Mouse (Mus musculus) midbrain, embryonic 16.5 days (tissue): ENCODE data around the gene Nudt3. TPM values are rescaled to one million over a fixed set of nuclear protein-coding genes. Genes with fewer than 3 reads are reported as not detected.

Experiments
- ATAC-seq: fragments of 200-750 bp; cut with Nextera tagmentation; 2 replicates; pipeline ENCODE4 v1.8.0; 2017; ENCODE audit warnings: moderate TSS enrichment
- H3K27ac ChIP-seq: fragments of 300-500 bp; sonication (generic); 2 replicates; pipeline ENCODE4 v1.5.1; 2014; ENCODE audit warnings: mild to moderate bottlenecking, low read length, mixed read lengths
- H3K27me3 ChIP-seq: fragments of 300-500 bp; sonication (generic); 2 replicates; pipeline ENCODE4 v1.6.1; 2014; ENCODE audit warnings: low read depth, low read length, mixed read lengths; ENCODE audit not compliant: control insufficient read depth, insufficient read depth
- H3K36me3 ChIP-seq: fragments of 300-500 bp; sonication (generic); 2 replicates; pipeline ENCODE4 v1.6.1; 2014; ENCODE audit warnings: mild to moderate bottlenecking, low read length, moderate library complexity, mixed read lengths; ENCODE audit not compliant: control insufficient read depth, insufficient read depth
- H3K4me1 ChIP-seq: fragments of 300-500 bp; sonication (generic); 2 replicates; pipeline ENCODE4 v1.6.1; 2014; ENCODE audit warnings: mild to moderate bottlenecking, low read length, mixed read lengths; ENCODE audit not compliant: control insufficient read depth, insufficient read depth
- H3K4me2 ChIP-seq: fragments of 300-500 bp; sonication (generic); 2 replicates; pipeline ENCODE4 v1.6.1; 2014; ENCODE audit warnings: mild to moderate bottlenecking, low read length, mixed read lengths
- H3K4me3 ChIP-seq: fragments of 300-500 bp; sonication (generic); 2 replicates; pipeline ENCODE4 v1.5.1; 2014; ENCODE audit warnings: low read depth, mild to moderate bottlenecking, low read length, moderate library complexity, mixed read lengths
- H3K9ac ChIP-seq: fragments of 300-500 bp; sonication (generic); 2 replicates; pipeline ENCODE4 v1.6.1; 2014; ENCODE audit warnings: low read depth, low read length, mixed read lengths
- H3K9me3 ChIP-seq: fragments of 300-500 bp; sonication (generic); replicated peaks from 2 replicates; pipeline ENCODE4 v1.6.1; 2014; ENCODE audit warnings: mild to moderate bottlenecking, low read length, mixed read lengths; ENCODE audit not compliant: control insufficient read depth, poor library complexity, severe bottlenecking
- WGBS: fragments of 180-500 bp; shearing (Covaris S2); extraction: QIAGEN DNeasy Blood & Tissue Kit; methylation state at CpG from one replicate; pipeline ENCODE4 v1.1.7; 2014; 5-methylcytosine and 5-hydroxymethylcytosine counted together
- polyA plus RNA-seq: library from polyadenylated mRNA; unstranded; fragments of >200 nt; fragmentation: Nextera tagmentation; extraction: Ambion mirVana; gene quantifications from 2 replicates; pipeline ENCODE4 v1.2.1, GENCODE M21; 2015

The Nudt3 gene
- polyA plus RNA-seq, 1 experiment from 2014 or later, result 246 TPM

DNA sequence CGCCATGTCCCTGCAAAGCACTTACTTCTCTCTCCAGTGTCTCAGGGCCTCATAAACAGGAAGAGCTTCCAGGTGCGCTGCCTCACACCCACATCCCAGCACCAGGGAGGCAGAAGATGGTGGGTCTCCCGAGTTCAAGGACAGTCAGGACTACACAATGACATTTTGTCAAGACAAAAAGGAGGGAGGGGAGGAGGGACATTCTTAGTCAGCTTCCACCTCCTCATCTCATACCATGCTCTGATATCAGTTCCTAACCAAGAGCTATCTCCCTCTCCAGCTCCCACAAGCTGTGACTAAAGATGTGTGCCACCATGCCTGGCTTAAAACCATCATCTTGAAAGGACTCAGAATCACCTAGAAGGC is 11.8 kb downstream of the Nudt3 start:
- no peak overlapping the region for H3K27ac ChIP-seq
- ATAC-seq, result no peak
- WGBS, result 81% methylated on average over 3 of the region's 3 CpGs

DNA sequence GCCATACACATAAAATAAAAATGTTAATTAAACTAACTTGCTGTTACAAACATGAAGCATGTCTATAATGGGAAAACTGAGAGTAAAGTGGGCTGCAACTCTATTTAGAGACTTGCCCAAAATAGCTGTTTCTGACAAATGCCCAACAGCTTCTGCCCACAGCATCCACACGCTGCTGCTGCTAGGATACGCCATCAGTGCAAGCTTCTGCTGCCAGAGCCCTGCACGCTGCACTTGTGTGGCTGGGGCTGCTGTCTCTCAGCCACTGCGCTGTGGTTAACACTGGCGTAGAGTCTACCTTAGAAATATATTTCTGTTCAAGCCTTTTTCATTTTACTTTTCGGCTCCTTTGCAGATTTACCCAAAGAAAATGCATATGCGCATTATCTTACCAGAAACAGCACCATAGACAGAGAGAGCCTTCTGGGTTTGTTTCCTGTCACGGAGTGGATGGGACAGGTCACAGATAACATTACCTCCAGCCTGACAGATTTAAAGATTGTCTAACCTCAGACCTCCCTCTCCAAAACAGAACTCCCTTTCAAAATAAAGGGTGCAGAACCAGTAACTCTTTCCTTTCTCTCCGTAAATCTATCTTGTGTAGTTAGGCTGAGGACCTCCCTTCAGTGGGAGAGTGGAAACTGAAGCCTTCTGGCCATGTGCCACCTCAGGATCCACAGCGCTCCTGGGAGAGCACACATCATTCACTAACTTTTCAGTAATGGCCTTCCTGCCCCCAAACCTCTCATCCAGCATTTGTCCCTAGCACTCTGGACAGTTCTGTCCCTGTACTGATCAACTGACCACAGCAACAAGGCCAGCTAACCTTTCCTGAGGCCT is 12.4 kb downstream of the Nudt3 start:
- ATAC-seq, result no peak
- Histone ChIP-seq H3K9me3 (no peaks in the 10 kb centered on the region), H3K4me1 (peaks cover 20% of the 10 kb centered on the region), H3K27me3 (no peaks in the 10 kb centered on the region), H3K36me3 (no peaks in the 10 kb centered on the region), H3K9ac (no peak overlapping the region), H3K4me2 (no peak overlapping the region), H3K27ac (no peak overlapping the region), H3K4me3 (no peak overlapping the region)
- 76% methylated on average over 10 of the region's 10 CpGs for WGBS

More for the DNA sequence above, 11.8 kb downstream of the Nudt3 start:
- Histone ChIP-seq H3K36me3 (no peaks in the 10 kb centered on the region), H3K4me1 (peaks cover 18% of the 10 kb centered on the region), H3K9ac (no peak overlapping the region), H3K27me3 (no peaks in the 10 kb centered on the region), H3K4me3 (no peak overlapping the region), H3K9me3 (no peaks in the 10 kb centered on the region), H3K4me2 (no peak overlapping the region)

DNA sequence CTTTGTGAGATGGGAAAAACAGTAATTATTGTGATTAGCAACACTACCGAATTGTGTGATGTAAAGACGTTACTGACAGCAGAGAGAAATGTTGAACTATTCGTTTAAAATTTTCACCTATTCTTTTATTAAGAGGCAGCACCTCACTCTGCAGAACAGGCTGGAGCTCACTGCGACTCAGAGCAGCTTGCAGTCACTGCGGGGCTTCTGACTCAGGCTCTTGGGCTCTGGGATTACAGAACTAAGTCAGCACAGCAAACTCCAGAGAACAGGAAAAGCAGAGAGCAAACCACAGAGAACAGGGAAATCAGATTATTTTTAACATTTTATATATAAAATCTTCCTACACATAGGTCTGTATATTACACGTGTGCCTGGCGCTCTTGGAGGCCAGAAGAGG is 13.7 kb downstream of the Nudt3 start:
- H3K4me1 ChIP-seq, result peaks cover 19% of the 10 kb centered on the region

DNA sequence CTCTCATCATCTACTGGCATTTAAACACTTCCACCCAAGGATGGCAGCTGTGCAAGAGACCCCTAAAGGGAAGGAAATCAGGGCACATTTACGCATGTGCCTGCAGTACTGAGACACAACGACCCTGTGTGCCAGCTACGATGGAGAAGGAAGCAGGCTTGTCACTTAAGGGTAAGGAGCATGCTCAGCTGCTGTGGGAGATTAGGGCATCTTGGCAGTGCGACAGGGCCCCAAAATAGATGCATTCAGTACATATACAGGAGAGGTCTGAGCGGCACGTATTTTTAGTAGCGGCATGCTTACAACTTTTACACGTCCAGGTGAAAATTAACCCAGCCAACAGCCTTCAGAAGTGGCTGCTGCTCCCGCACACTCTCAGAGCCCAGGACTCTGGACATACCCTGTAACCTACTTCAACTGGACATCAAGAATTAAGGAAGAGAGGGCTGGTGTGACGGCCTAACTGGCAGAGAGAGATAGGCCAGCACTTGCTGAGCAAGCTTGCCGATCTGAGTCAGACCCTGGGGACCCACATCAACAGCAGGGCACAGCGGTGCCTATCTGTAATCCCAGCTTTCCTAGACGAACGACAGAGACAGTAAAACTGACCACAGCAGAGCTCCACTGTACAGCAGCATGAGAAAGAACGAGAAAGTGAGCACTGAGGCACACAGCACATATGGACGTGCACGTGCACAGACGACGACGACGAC is 19.6 kb downstream of the Nudt3 start:
- Histone ChIP-seq H3K4me2 (no peak overlapping the region), H3K4me3 (no peak overlapping the region), H3K9me3 (no peaks in the 10 kb centered on the region), H3K4me1 (peaks cover 26% of the 10 kb centered on the region), H3K27me3 (no peaks in the 10 kb centered on the region), H3K36me3 (no peaks in the 10 kb centered on the region), H3K9ac (no peak overlapping the region), H3K27ac (no peak overlapping the region)
- WGBS, result 65% methylated on average over 21 of the region's 21 CpGs
- no peak for ATAC-seq

More for the DNA sequence above, 13.7 kb downstream of the Nudt3 start:
- no peaks in the 10 kb centered on the region for H3K27me3 ChIP-seq
- H3K36me3 ChIP-seq, result no peaks in the 10 kb centered on the region
- no peak overlapping the region for H3K4me2 ChIP-seq
- H3K9me3 ChIP-seq, result no peaks in the 10 kb centered on the region
- H3K9ac ChIP-seq, result no peak overlapping the region
- whole genome bisulfite sequencing, result 90% methylated on average over 7 of the region's 7 CpGs
- no peak for ATAC-seq
- H3K4me3 ChIP-seq, result no peak overlapping the region
- no peak overlapping the region for H3K27ac ChIP-seq

DNA sequence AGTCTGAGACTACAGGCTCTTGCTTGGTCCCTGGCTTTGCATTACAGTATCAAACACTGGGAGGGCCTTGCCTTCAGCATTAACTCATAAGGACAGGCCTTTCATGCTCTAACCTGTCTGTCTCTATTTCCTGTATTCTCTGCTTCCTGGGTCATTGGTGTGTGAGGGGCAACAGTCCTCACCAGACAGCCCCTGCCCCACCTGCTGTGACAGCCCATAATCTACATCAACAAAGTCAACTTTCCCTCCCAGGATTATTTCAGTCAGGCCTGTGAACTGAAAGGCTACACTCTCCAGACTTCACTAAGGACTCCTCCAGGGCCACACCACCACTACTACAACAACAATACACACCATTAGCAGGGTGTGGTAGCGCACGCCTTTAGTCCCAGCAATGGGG is 20.3 kb downstream of the Nudt3 start:
- 86% methylated on average over 2 of the region's 2 CpGs for WGBS
- Histone ChIP-seq H3K9ac (no peak overlapping the region), H3K4me2 (no peak overlapping the region), H3K4me1 (peaks cover 26% of the 10 kb centered on the region), H3K27me3 (no peaks in the 10 kb centered on the region), H3K4me3 (no peak overlapping the region), H3K36me3 (no peaks in the 10 kb centered on the region), H3K27ac (no peak overlapping the region), H3K9me3 (no peaks in the 10 kb centered on the region)
- ATAC-seq, result no peak

DNA sequence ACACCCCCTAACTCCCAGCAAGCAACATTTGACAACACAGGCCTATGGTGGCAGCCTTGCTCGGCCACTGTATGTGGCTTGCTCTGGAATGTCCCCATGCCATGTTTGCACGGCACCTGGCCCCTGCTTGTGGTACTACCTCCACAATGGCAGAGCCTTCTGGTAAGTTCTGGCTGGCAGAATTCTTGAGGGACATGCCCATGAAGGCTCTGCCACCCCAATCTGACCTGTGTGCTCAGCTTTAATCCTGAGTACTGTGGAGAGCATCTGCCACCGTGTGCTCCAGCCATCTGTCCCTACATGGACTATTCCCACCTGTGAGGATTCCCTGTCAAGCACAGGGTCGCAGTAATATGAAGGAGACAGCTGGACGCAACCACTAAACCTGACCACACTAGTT is 22.4 kb downstream of the Nudt3 start:
- Histone ChIP-seq H3K27me3 (no peaks in the 10 kb centered on the region), H3K36me3 (peaks cover 8% of the 10 kb centered on the region; the same call in 1 of the 2 replicates), H3K9ac (no peak overlapping the region), H3K9me3 (no peaks in the 10 kb centered on the region), H3K4me3 (no peak overlapping the region), H3K4me1 (peaks cover 24% of the 10 kb centered on the region), H3K4me2 (no peak overlapping the region), H3K27ac (no peak overlapping the region)
- 57% methylated on average over 5 of the region's 5 CpGs for WGBS
- no peak for ATAC-seq

DNA sequence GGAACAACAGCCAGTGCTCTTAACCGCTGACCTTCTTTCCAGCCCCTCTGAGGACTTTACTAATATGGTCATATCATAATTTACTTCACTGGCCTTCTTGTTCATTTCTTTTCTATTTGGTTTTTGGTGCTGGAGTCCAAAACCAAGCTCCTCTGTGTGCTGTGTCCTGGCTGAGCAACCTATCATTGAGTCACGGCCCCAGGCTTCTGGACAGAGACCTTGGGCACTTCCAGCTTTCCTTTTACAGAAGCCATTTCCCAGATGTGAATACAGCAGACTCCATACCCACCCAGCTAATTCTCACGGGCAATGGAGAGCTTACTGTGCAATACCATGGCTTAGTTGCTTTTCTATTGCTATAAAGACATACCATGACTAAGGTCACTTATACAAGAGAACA is 23.0 kb downstream of the Nudt3 start:
- Histone ChIP-seq H3K4me3 (no peak overlapping the region), H3K27me3 (no peaks in the 10 kb centered on the region), H3K36me3 (peaks cover 12% of the 10 kb centered on the region; the same call in 1 of the 2 replicates), H3K9ac (no peak overlapping the region), H3K9me3 (no peaks in the 10 kb centered on the region), H3K4me2 (no peak overlapping the region), H3K4me1 (peaks cover 24% of the 10 kb centered on the region), H3K27ac (no peak overlapping the region)
- ATAC-seq, result no peak
- WGBS, result 87% methylated on average over 3 of the region's 3 CpGs

DNA sequence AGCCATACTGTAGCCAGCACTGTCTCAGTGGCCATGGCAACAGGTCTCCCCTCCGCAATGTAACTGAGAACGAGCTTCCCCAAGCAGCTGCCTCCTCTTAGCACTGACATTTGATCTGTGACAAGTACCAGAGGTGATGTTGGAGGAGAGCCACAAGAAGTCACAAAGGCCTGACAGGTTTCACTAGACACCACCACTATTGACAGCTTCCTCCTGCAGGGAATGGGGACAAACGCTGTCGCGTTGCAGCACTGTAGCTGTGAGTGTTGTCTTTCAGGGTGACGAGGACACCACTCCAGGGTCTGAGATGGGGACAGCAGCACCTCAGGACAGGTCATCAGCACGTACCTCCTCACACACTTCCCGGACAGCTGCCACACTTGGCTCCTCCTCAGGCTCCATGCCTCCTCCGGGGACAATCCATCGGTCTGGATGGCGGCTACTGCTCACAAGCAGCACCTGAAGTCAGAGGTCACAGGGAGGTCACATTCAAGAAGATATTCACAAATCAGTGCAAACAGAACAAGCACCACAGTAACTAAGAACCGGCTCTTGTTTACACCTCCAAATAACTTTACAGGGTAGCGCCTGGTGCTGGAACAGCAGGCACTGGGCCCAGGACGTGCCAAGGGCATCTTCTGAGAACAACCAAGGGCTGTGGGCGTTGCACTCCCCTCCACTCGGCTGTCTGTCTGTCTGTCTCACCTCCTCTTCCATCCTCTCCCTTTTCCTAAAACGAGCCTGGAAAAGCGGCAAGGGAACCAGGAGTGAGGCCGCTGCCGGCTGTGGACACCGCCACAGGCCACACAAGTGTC is 26.7 kb downstream of the Nudt3 start:
- 87% methylated on average over 21 of the region's 21 CpGs for WGBS
- Histone ChIP-seq H3K27ac (no peak overlapping the region), H3K9ac (no peak overlapping the region), H3K4me3 (no peak overlapping the region), H3K4me1 (peaks cover 10% of the 10 kb centered on the region), H3K36me3 (peaks cover 19% of the 10 kb centered on the region), H3K27me3 (no peaks in the 10 kb centered on the region), H3K4me2 (no peak overlapping the region), H3K9me3 (no peaks in the 10 kb centered on the region)
- ATAC-seq, result no peak
